Mouse (Mus musculus) heart, postnatal 0 days (tissue): ENCODE data around the gene Bcat1. TPM values are rescaled to one million over a fixed set of nuclear protein-coding genes. Genes with fewer than 3 reads are reported as not detected.

Source experiments
- ATAC-seq: fragments of 200-750 bp; cut with Nextera tagmentation; 2 replicates; pipeline ENCODE4 v1.8.0; 2017; ENCODE audit warnings: low read depth, moderate number of reproducible peaks, moderate library complexity; ENCODE audit not compliant: insufficient read depth
- DNase-seq: peaks from one replicate; pipeline ENCODE4 v3.0.0-alpha.2; 2016; ENCODE audit warnings: low spot score
- H3K27ac ChIP-seq: fragments of 300-500 bp; sonication (generic); 2 replicates; pipeline ENCODE4 v1.5.1; 2014; ENCODE audit warnings: low read depth, mild to moderate bottlenecking
- H3K27me3 ChIP-seq: fragments of 300-500 bp; sonication (generic); 2 replicates; pipeline ENCODE4 v1.6.1; 2014; ENCODE audit warnings: low read length, mixed read lengths; ENCODE audit not compliant: control insufficient read depth, insufficient read depth
- H3K36me3 ChIP-seq: fragments of 300-500 bp; sonication (generic); replicated peaks from 2 replicates; pipeline ENCODE4 v1.6.1; 2014; ENCODE audit warnings: low read length, mixed read lengths; ENCODE audit not compliant: control insufficient read depth, insufficient read depth
- H3K4me1 ChIP-seq: fragments of 300-500 bp; sonication (generic); 2 replicates; pipeline ENCODE4 v1.6.1; 2014; ENCODE audit warnings: antibody characterized with exemption; ENCODE audit not compliant: control insufficient read depth, insufficient read depth
- H3K4me2 ChIP-seq: fragments of 300-500 bp; sonication (generic); 2 replicates; pipeline ENCODE4 v1.6.1; 2014; ENCODE audit warnings: low read depth, mild to moderate bottlenecking, low read length, moderate library complexity
- H3K4me3 ChIP-seq: fragments of 300-500 bp; sonication (generic); 2 replicates; pipeline ENCODE4 v1.5.1; 2014; ENCODE audit warnings: low read depth, low read length
- H3K9ac ChIP-seq: fragments of 300-500 bp; sonication (generic); replicated peaks from 2 replicates; pipeline ENCODE4 v1.6.1; 2014; ENCODE audit warnings: low read depth, low read length, mixed read lengths
- H3K9me3 ChIP-seq: fragments of 300-500 bp; sonication (generic); replicated peaks from 2 replicates; pipeline ENCODE4 v1.6.1; 2016; ENCODE audit warnings: low read length; ENCODE audit not compliant: control insufficient read depth
- CTCF ChIP-seq: IDR thresholded peaks from 2 replicates; pipeline ENCODE4 v1.5.1; 2016; ENCODE audit warnings: antibody characterized with exemption, control low read depth, low read depth
- EP300 ChIP-seq: IDR thresholded peaks from 2 replicates; pipeline ENCODE4 v1.6.1; 2016; ENCODE audit warnings: antibody characterized with exemption, low read depth
- WGBS: fragments of 180-500 bp; shearing (Covaris S2); extraction: QIAGEN DNeasy Blood & Tissue Kit; methylation state at CpG from one replicate; pipeline ENCODE4 v1.1.7; 2014; 5-methylcytosine and 5-hydroxymethylcytosine counted together
- polyA plus RNA-seq: library from polyadenylated mRNA; unstranded; fragments of >200 nt; fragmentation: Nextera tagmentation; extraction: Ambion mirVana; gene quantifications from 2 replicates; pipeline ENCODE4 v1.2.1, GENCODE M21; 2015
- total RNA-seq: library from RNA; depleted of rRNA; stranded (reverse); fragments of >200 nt; gene quantifications from 2 replicates; pipeline ENCODE4 v1.2.3, GENCODE M21; 2014; ENCODE audit warnings: low replicate concordance

Bcat1 gene
- total and polyA plus RNA-seq, 2 experiments from 2014 or later, result 0.94 to 2.6 TPM

DNA sequence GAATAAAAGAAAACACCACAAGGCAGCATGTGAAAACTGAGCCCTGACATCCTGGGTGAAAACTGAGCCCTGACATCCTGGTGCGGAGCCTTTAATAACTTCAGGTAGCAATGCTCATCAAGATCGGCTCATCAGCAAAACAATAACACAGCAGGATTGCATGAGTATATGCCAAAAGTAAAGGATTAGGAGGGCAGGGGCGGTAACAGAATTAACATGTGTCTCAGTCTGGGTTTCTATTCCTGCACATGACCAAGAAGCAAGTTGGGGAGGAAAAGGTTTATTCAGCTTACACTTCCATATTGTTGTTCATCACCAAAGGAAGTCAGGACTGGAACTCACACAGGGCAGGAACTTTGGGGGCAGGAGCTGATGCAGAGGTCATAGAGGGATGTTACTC is 93.9 kb downstream of the Bcat1 start:
- Histone ChIP-seq H3K9me3 (no peaks in the 10 kb centered on the region), H3K9ac (no peak overlapping the region), H3K4me1 (no peaks in the 10 kb centered on the region), H3K27ac (no peak overlapping the region), H3K27me3 (no peaks in the 10 kb centered on the region), H3K4me3 (no peak overlapping the region), H3K36me3 (no peaks in the 10 kb centered on the region), H3K4me2 (no peak overlapping the region)
- ATAC-seq, result no peak
- no peak for TF ChIP-seq EP300
- TF ChIP-seq CTCF, result no peak
- WGBS, result 92% methylated on average over 3 of the region's 3 CpGs
- DNase-seq, result no peak

- no peak overlapping the region for H3K9ac ChIP-seq
- WGBS, result 77% methylated on average over 8 of the region's 8 CpGs
- H3K4me1 ChIP-seq, result no peaks in the 10 kb centered on the region
- H3K27me3 ChIP-seq, result no peaks in the 10 kb centered on the region
- H3K4me2 ChIP-seq, result no peak overlapping the region
- H3K4me3 ChIP-seq, result no peak overlapping the region
- DNase-seq, result no peak
- TF ChIP-seq EP300, result no peak
- no peak for TF ChIP-seq CTCF
- H3K9me3 ChIP-seq, result no peaks in the 10 kb centered on the region
- no peaks in the 10 kb centered on the region for H3K36me3 ChIP-seq
- H3K27ac ChIP-seq, result no peak overlapping the region
- no peak for ATAC-seq
These were observed 103.6 kb downstream of the Bcat1 start for GRCm38 (mm10) chr6:144972351-144972750.

- H3K36me3 ChIP-seq, result no peaks in the 10 kb centered on the region
- no peak overlapping the region for H3K4me2 ChIP-seq
- 84% methylated on average over 4 of the region's 4 CpGs for WGBS
- no peak for ATAC-seq
- no peaks in the 10 kb centered on the region for H3K9me3 ChIP-seq
- H3K4me3 ChIP-seq, result no peak overlapping the region
- TF ChIP-seq CTCF (0 out of 2 replicates have a peak, but pooled peaks have one; percentile 4), EP300 (no peak)
- no peaks in the 10 kb centered on the region for H3K27me3 ChIP-seq
- no peak for DNase-seq
- H3K4me1 ChIP-seq, result no peaks in the 10 kb centered on the region
- H3K9ac ChIP-seq, result no peak overlapping the region
- no peak overlapping the region for H3K27ac ChIP-seq
These were observed 105.1 kb downstream of the Bcat1 start for GRCm38 (mm10) chr6:144970900-144971299.

DNA sequence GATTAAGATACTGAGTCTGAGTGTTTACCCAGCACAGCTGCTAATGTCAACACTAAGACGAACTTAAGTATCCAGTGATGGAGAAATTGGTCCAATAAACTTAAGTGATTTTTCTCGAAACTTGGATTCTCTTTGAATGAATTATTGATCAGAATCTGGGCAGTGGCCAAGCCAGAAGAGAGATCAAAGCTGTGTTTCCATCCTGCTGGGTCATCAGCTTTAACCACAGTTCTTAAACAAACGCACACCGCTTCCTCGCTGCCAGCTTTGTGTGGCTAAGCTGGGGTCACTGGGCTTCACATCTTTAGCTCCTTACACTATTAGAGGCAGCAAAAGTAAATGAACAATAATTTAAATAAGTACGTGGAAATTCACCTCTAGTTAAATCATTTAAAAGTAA is 108.4 kb downstream of the Bcat1 start:
- no peak for ATAC-seq
- no peaks in the 10 kb centered on the region for H3K9me3 ChIP-seq
- H3K4me1 ChIP-seq, result no peaks in the 10 kb centered on the region
- TF ChIP-seq CTCF, result no peak
- no peak for TF ChIP-seq EP300
- no peaks in the 10 kb centered on the region for H3K36me3 ChIP-seq
- DNase-seq, result no peak
- H3K4me2 ChIP-seq, result no peak overlapping the region
- no peaks in the 10 kb centered on the region for H3K27me3 ChIP-seq
- whole genome bisulfite sequencing, result 71% methylated on average over 6 of the region's 6 CpGs
- H3K4me3 ChIP-seq, result no peak overlapping the region
- no peak overlapping the region for H3K9ac ChIP-seq
- no peak overlapping the region for H3K27ac ChIP-seq

DNA sequence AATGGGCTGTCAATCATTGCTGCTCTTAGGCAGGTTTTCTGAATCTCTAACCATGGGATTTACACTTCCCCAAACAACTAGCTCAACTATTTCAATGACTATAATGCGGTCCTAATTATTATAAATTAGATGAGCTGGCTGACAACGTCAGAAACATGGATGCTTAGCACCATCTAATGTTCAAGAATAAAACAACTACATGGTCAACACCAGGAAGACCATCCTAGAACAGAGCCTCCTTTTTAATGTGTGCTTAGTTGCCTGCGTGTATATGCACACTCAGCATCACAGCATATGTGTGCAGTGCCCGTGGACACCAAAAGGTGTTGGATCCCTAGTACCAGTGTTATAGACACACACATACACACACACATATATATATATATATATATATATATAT is 111.8 kb downstream of the Bcat1 start:
- no peak for ATAC-seq
- Histone ChIP-seq H3K4me3 (no peak overlapping the region), H3K4me2 (no peak overlapping the region), H3K9ac (no peak overlapping the region), H3K4me1 (no peaks in the 10 kb centered on the region), H3K27ac (no peak overlapping the region), H3K27me3 (no peaks in the 10 kb centered on the region), H3K9me3 (no peaks in the 10 kb centered on the region), H3K36me3 (no peaks in the 10 kb centered on the region)
- DNase-seq, result peak; percentile 6
- TF ChIP-seq EP300 (no peak), CTCF (peak; percentile 28)
- 75% methylated on average over 4 of the region's 4 CpGs for WGBS

DNA sequence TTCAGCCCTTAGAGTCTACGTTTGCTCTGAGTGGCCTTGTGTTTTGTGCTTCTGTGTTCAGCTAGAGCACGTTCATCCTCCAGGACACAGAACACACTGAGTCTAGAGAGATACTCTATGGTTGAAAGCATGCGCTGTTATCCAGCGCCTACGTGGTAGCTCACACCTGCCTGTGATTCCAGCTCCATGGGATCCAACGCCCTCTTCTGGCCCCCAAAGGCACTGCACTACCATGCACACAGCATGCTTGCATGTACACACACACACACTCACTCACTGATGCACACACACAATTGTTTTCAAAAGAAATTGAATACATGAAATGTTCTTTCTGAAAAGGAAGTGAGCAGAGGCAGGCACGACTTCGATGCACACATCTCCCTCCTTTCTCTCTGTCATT is 112.8 kb downstream of the Bcat1 start:
- H3K4me3 ChIP-seq, result no peak overlapping the region
- no peak overlapping the region for H3K27ac ChIP-seq
- H3K9ac ChIP-seq, result no peak overlapping the region
- no peaks in the 10 kb centered on the region for H3K9me3 ChIP-seq
- WGBS, result 80% methylated on average over 8 of the region's 8 CpGs
- ATAC-seq, result no peak
- no peak for TF ChIP-seq CTCF
- TF ChIP-seq EP300, result no peak
- H3K36me3 ChIP-seq, result no peaks in the 10 kb centered on the region
- no peak for DNase-seq
- H3K27me3 ChIP-seq, result no peaks in the 10 kb centered on the region
- no peaks in the 10 kb centered on the region for H3K4me1 ChIP-seq
- no peak overlapping the region for H3K4me2 ChIP-seq
